Comparison of ENCODE assay signal across 20 mouse cellular contexts in genomic region chr15:27904346-27905005, GRCm38 (mm10).
DNase-seq lines count a peak whose midpoint lies in the region; ATAC-seq lines count a peak whose summit lies in the region.
"Had no signal": no experiment of that assay in that cellular context is flagged by ENCODE, and none has a peak within 500 bp of the region (broad histone marks: within the 10 kb centered on the region; RNA-seq: fewer than 3 reads in every experiment).

No protein-coding gene starts in this region.

- no peak overlapping the region for H3K4me2 ChIP-seq in embryonic facial prominence, embryonic 15.5 days (replicated peaks)
- H3K4me2 ChIP-seq in heart, embryonic 15.5 days, result peak overlapping the region; percentile 41
- H3K4me2 ChIP-seq in midbrain, embryonic 14.5 days (ENCODE audit: low read length), result no peak overlapping the region
- H3K4me2 ChIP-seq in midbrain, embryonic 16.5 days (ENCODE audit: low read length), result no peak overlapping the region
- H3K4me2 ChIP-seq: embryonic facial prominence, embryonic 13.5 days; hindbrain, embryonic 14.5 days; kidney, embryonic 15.5 days; limb, embryonic 12.5 days; liver, embryonic 13.5 days; lung, embryonic 15.5 days had no signal

- peaks cover 33% of the 10 kb centered on the region; the same call in 1 of the 2 replicates for H3K36me3 ChIP-seq in embryonic facial prominence, embryonic 15.5 days
- peaks cover 58% of the 10 kb centered on the region for H3K36me3 ChIP-seq in embryonic facial prominence, embryonic 10.5 days (replicated peaks)
- peaks cover 20% of the 10 kb centered on the region; the same call in 1 of the 2 replicates for H3K36me3 ChIP-seq in heart, embryonic 15.5 days
- peaks cover 33% of the 10 kb centered on the region for H3K36me3 ChIP-seq in midbrain, embryonic 14.5 days (ENCODE audit: control insufficient read depth, insufficient read depth, low read length)
- H3K36me3 ChIP-seq in midbrain, embryonic 16.5 days (ENCODE audit: control insufficient read depth, insufficient read depth, low read length), result peaks cover 18% of the 10 kb centered on the region; the same call in 1 of the 2 replicates

- H3K27me3 ChIP-seq in embryonic facial prominence, embryonic 15.5 days, result no peaks in the 10 kb centered on the region
- H3K27me3 ChIP-seq in embryonic facial prominence, embryonic 10.5 days (replicated peaks; ENCODE audit: low read depth, poor library complexity, severe bottlenecking), result no peaks in the 10 kb centered on the region
- H3K27me3 ChIP-seq in heart, embryonic 15.5 days, result no peaks in the 10 kb centered on the region
- H3K27me3 ChIP-seq in midbrain, embryonic 14.5 days (ENCODE audit: control insufficient read depth, insufficient read depth, low read length), result no peaks in the 10 kb centered on the region
- no peaks in the 10 kb centered on the region for H3K27me3 ChIP-seq in midbrain, embryonic 16.5 days (ENCODE audit: control insufficient read depth, insufficient read depth, low read depth, low read length)
- H3K27me3 ChIP-seq: embryonic facial prominence, embryonic 13.5 days; kidney, embryonic 15.5 days; limb, embryonic 12.5 days; liver, embryonic 13.5 days; lung, embryonic 15.5 days had no signal

- no peak for ATAC-seq in embryonic facial prominence, embryonic 15.5 days (ENCODE audit: insufficient number of reproducible peaks, low FRiP score, low TSS enrichment, low read depth)
- ATAC-seq in heart, embryonic 15.5 days (replicated peaks; ENCODE audit: insufficient number of reproducible peaks, insufficient read depth, low FRiP score, low read depth), result no peak
- no peak for ATAC-seq in midbrain, embryonic 14.5 days (ENCODE audit: low FRiP score, low TSS enrichment)
- no peak for ATAC-seq in midbrain, embryonic 16.5 days
- ATAC-seq: intestine, embryonic 16.5 days had no signal

- no peaks in the 10 kb centered on the region for H3K9me3 ChIP-seq in embryonic facial prominence, embryonic 15.5 days (replicated peaks)
- no peaks in the 10 kb centered on the region for H3K9me3 ChIP-seq in embryonic facial prominence, embryonic 10.5 days
- H3K9me3 ChIP-seq in heart, embryonic 15.5 days (replicated peaks), result no peaks in the 10 kb centered on the region
- H3K9me3 ChIP-seq in midbrain, embryonic 14.5 days (ENCODE audit: control insufficient read depth, low read length), result no peaks in the 10 kb centered on the region
- no peaks in the 10 kb centered on the region for H3K9me3 ChIP-seq in midbrain, embryonic 16.5 days (replicated peaks; ENCODE audit: control insufficient read depth, low read length, poor library complexity, severe bottlenecking)
- H3K9me3 ChIP-seq: embryonic facial prominence, embryonic 13.5 days; kidney, embryonic 15.5 days; limb, embryonic 12.5 days; liver, embryonic 13.5 days; lung, embryonic 15.5 days had no signal

- DNase-seq in embryonic facial prominence, embryonic 10.5 days (ENCODE audit: low spot score), result no peak
- no peak for DNase-seq in heart, adult 8-10 months (ENCODE audit: low spot score)
- no peak for DNase-seq in midbrain, embryonic 14.5 days
- no peak for DNase-seq in left cerebral cortex, adult 8-10 months (ENCODE audit: low spot score in 2 of 2)
- no peak for DNase-seq in ovary, postnatal 10 days (ENCODE audit: low spot score)
- DNase-seq: cerebellum, adult 9-10 months; heart, adult 11 months; liver, embryonic 13.5 days; thymus, postnatal 25 days had no signal

- 0 out of 2 replicates have a peak overlapping the region, but pooled peaks have one; percentile 7 for H3K27ac ChIP-seq in embryonic facial prominence, embryonic 15.5 days (replicated peaks)
- no peak overlapping the region for H3K27ac ChIP-seq in embryonic facial prominence, embryonic 10.5 days (replicated peaks)
- peak overlapping the region; percentile 62 for H3K27ac ChIP-seq in heart, embryonic 15.5 days
- 0 out of 2 replicates have a peak overlapping the region, but pooled peaks have one; percentile 37 for H3K27ac ChIP-seq in midbrain, embryonic 14.5 days (replicated peaks; ENCODE audit: low read depth, low read length)
- no peak overlapping the region for H3K27ac ChIP-seq in midbrain, embryonic 16.5 days (ENCODE audit: low read length)
- H3K27ac ChIP-seq: embryonic facial prominence, embryonic 13.5 days; gastrocnemius, adult 2 months; hindbrain, embryonic 14.5 days; kidney, embryonic 15.5 days; limb, embryonic 12.5 days; liver, embryonic 13.5 days; lung, embryonic 15.5 days; macrophage had no signal

- 67% methylated on average over 16 of the region's 16 CpGs for WGBS in embryonic facial prominence, embryonic 15.5 days
- 86% methylated on average over 16 of the region's 16 CpGs for WGBS in embryonic facial prominence, embryonic 10.5 days
- WGBS in heart, embryonic 15.5 days, result 57% methylated on average over 16 of the region's 16 CpGs
- WGBS in midbrain, embryonic 14.5 days, result 69% methylated on average over 16 of the region's 16 CpGs
- WGBS in midbrain, embryonic 16.5 days, result 61% methylated on average over 16 of the region's 16 CpGs

- no peak overlapping the region for H3K9ac ChIP-seq in embryonic facial prominence, embryonic 15.5 days
- no peak overlapping the region for H3K9ac ChIP-seq in heart, embryonic 15.5 days
- H3K9ac ChIP-seq in midbrain, embryonic 14.5 days (replicated peaks; ENCODE audit: low read length), result no peak overlapping the region
- H3K9ac ChIP-seq in midbrain, embryonic 16.5 days (ENCODE audit: low read depth, low read length), result no peak overlapping the region
- H3K9ac ChIP-seq: embryonic facial prominence, embryonic 13.5 days; hindbrain, embryonic 14.5 days; kidney, embryonic 15.5 days; limb, embryonic 12.5 days; liver, embryonic 13.5 days; lung, embryonic 15.5 days had no signal

- H3K4me1 ChIP-seq in embryonic facial prominence, embryonic 15.5 days, result peaks cover 9% of the 10 kb centered on the region
- no peaks in the 10 kb centered on the region for H3K4me1 ChIP-seq in embryonic facial prominence, embryonic 10.5 days
- H3K4me1 ChIP-seq in heart, embryonic 15.5 days (replicated peaks), result peaks cover 51% of the 10 kb centered on the region
- H3K4me1 ChIP-seq in midbrain, embryonic 14.5 days (ENCODE audit: control insufficient read depth, insufficient read depth, low read length), result peaks cover 13% of the 10 kb centered on the region
- H3K4me1 ChIP-seq in midbrain, embryonic 16.5 days (ENCODE audit: control insufficient read depth, insufficient read depth, low read length), result peaks cover 11% of the 10 kb centered on the region

- H3K4me3 ChIP-seq in embryonic facial prominence, embryonic 15.5 days (replicated peaks), result no peak overlapping the region
- no peak overlapping the region for H3K4me3 ChIP-seq in embryonic facial prominence, embryonic 10.5 days
- H3K4me3 ChIP-seq in heart, embryonic 15.5 days, result no peak overlapping the region
- no peak overlapping the region for H3K4me3 ChIP-seq in midbrain, embryonic 14.5 days (replicated peaks; ENCODE audit: low read depth, low read length)
- H3K4me3 ChIP-seq in midbrain, embryonic 16.5 days (ENCODE audit: low read depth, low read length), result no peak overlapping the region
- H3K4me3 ChIP-seq: embryonic facial prominence, embryonic 13.5 days; gastrocnemius, adult 2 months; kidney, embryonic 15.5 days; limb, embryonic 12.5 days; liver, embryonic 13.5 days; lung, embryonic 15.5 days had no signal

Comparison
In these comparisons a context has a peak if more than half of its experiments do, and no peak if none do; other contexts are left out.
1. H3K27ac ChIP-seq: peak in embryonic facial prominence, embryonic 15.5 days (single experiment), heart, embryonic 15.5 days (single experiment) and midbrain, embryonic 14.5 days (single experiment); none in embryonic facial prominence, embryonic 10.5 days (single experiment) and midbrain, embryonic 16.5 days (single experiment).